Mouse (Mus musculus): ENCODE data around the gene Prr15. TPM values are rescaled to one million over a fixed set of nuclear protein-coding genes. Genes with fewer than 3 reads are reported as not detected.

Prr15 gene
- polyA plus RNA-seq, 1 experiment, result 3.5 TPM

DNA sequence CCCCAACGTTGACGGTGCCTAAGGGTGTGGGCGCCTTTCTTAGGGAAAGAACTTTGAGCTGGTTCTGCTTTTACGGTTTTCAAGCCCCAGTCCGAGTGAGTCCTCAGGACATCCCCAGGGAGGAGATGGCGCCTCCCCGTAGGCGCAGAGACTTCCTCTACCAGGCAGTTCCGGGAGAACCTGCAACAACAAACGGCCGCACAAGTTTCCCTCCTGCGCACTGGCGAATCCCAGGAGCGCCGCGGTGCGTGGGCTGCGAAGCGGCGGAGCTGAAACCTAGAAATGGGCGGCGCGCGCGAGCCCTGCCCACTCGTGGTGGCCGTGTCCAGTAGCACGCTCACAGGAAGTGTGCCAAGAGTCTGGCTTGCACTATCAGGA lies 2.0 kb downstream of the Prr15 start:
- TF ChIP-seq CTCF (IDR thresholded peaks at IDR 0.05; ENCODE audit: insufficient read depth, low read length), result no peak
- TF ChIP-seq POLR2A (IDR thresholded peaks at IDR 0.05; ENCODE audit: borderline replicate concordance, extremely low read depth, low read depth, low read length), result peak; percentile 40; the same call in 1 of the 2 replicates
- Histone ChIP-seq H3K4me3 (replicated peaks; ENCODE audit: extremely low read depth, low read depth, low read length) (peak overlapping the region; percentile 76), H3K4me1 (ENCODE audit: control insufficient read depth, insufficient read depth, low read length) (no peaks in the 10 kb centered on the region; the same call in 1 of the 2 replicates)
- DNase-seq, result peak; percentile 49
- WGBS, result under 1% methylated on average over 28 of the region's 28 CpGs

- DNase-seq, result no peak
- H3K4me3 ChIP-seq (replicated peaks; ENCODE audit: extremely low read depth, low read depth, low read length), result no peak overlapping the region
- no peaks in the 10 kb centered on the region; the same call in 1 of the 2 replicates for H3K4me1 ChIP-seq (ENCODE audit: control insufficient read depth, insufficient read depth, low read length)
- WGBS, result 92% methylated on average over 5 of the region's 5 CpGs
- TF ChIP-seq CTCF (IDR thresholded peaks at IDR 0.05; ENCODE audit: insufficient read depth, low read length) (no peak), POLR2A (IDR thresholded peaks at IDR 0.05; ENCODE audit: borderline replicate concordance, extremely low read depth, low read depth, low read length) (no peak)
These were observed 3.1 kb downstream of the Prr15 start for GRCm38 (mm10) chr6:54328783-54329182.

- no peak for DNase-seq
- Histone ChIP-seq H3K4me1 (ENCODE audit: control insufficient read depth, insufficient read depth, low read length) (no peaks in the 10 kb centered on the region; the same call in 1 of the 2 replicates), H3K4me3 (replicated peaks; ENCODE audit: extremely low read depth, low read depth, low read length) (no peak overlapping the region)
- 78% methylated on average over 3 of the region's 3 CpGs for WGBS
- TF ChIP-seq CTCF (IDR thresholded peaks at IDR 0.05; ENCODE audit: insufficient read depth, low read length), result no peak
- TF ChIP-seq POLR2A (IDR thresholded peaks at IDR 0.05; ENCODE audit: borderline replicate concordance, extremely low read depth, low read depth, low read length), result no peak
These were observed 4.0 kb downstream of the Prr15 start for GRCm38 (mm10) chr6:54329598-54329997.

- H3K4me1 ChIP-seq (ENCODE audit: control insufficient read depth, insufficient read depth, low read length), result no peaks in the 10 kb centered on the region; the same call in 1 of the 2 replicates
- 84% methylated on average over 10 of the region's 10 CpGs for WGBS
- DNase-seq, result no peak
- TF ChIP-seq CTCF (IDR thresholded peaks at IDR 0.05; ENCODE audit: insufficient read depth, low read length) (no peak), POLR2A (IDR thresholded peaks at IDR 0.05; ENCODE audit: borderline replicate concordance, extremely low read depth, low read depth, low read length) (no peak)
- no peak overlapping the region for H3K4me3 ChIP-seq (replicated peaks; ENCODE audit: extremely low read depth, low read depth, low read length)
These were observed 4.5 kb downstream of the Prr15 start for GRCm38 (mm10) chr6:54330166-54330565.

GRCm38 (mm10) chr6:54331765-54332164 lies 6.1 kb downstream of the Prr15 start:
- TF ChIP-seq CTCF (IDR thresholded peaks at IDR 0.05; ENCODE audit: insufficient read depth, low read length) (no peak), POLR2A (IDR thresholded peaks at IDR 0.05; ENCODE audit: borderline replicate concordance, extremely low read depth, low read depth, low read length) (no peak)
- no peak for DNase-seq
- WGBS, result 62% methylated on average over 10 of the region's 10 CpGs

DNA sequence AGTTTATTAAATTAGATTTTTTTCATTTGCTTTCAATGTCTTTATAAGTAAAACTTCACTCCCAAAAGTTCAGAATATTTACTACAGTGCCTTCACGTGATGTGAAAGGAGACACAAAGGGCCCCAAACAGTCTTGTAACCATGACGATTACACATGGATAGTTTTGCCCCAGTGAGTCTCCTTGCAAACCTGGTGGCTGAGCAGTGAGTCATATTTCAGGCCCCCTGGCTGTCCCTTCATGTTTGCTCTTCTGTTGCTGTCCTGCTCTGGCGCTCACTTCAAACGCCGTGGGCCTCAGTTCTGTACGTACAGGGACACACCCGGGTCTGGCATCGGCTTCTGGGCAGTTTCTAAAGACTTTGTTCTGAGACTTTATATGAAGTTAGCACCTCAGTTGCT lies 6.6 kb downstream of the Prr15 start:
- no peak for DNase-seq
- H3K4me1 ChIP-seq (ENCODE audit: control insufficient read depth, insufficient read depth, low read length), result no peaks in the 10 kb centered on the region; the same call in 1 of the 2 replicates
- 63% methylated on average over 8 of the region's 8 CpGs for WGBS
- TF ChIP-seq CTCF (IDR thresholded peaks at IDR 0.05; ENCODE audit: insufficient read depth, low read length) (no peak), POLR2A (IDR thresholded peaks at IDR 0.05; ENCODE audit: borderline replicate concordance, extremely low read depth, low read depth, low read length) (no peak)
- no peak overlapping the region for H3K4me3 ChIP-seq (replicated peaks; ENCODE audit: extremely low read depth, low read depth, low read length)

More at GRCm38 (mm10) chr6:54331765-54332164, 6.1 kb downstream of the Prr15 start:
- Histone ChIP-seq H3K4me3 (replicated peaks; ENCODE audit: extremely low read depth, low read depth, low read length) (no peak overlapping the region), H3K4me1 (ENCODE audit: control insufficient read depth, insufficient read depth, low read length) (no peaks in the 10 kb centered on the region; the same call in 1 of the 2 replicates)

- TF ChIP-seq CTCF (IDR thresholded peaks at IDR 0.05; ENCODE audit: insufficient read depth, low read length), result no peak
- TF ChIP-seq POLR2A (IDR thresholded peaks at IDR 0.05; ENCODE audit: borderline replicate concordance, extremely low read depth, low read depth, low read length), result no peak
- no peak for DNase-seq
- H3K4me3 ChIP-seq (replicated peaks; ENCODE audit: extremely low read depth, low read depth, low read length), result no peak overlapping the region
- H3K4me1 ChIP-seq (ENCODE audit: control insufficient read depth, insufficient read depth, low read length), result no peaks in the 10 kb centered on the region
- WGBS, result 81% methylated on average over 11 of the region's 11 CpGs
These were observed 7.5 kb downstream of the Prr15 start for GRCm38 (mm10) chr6:54333116-54333651.

GRCm38 (mm10) chr6:54333652-54334396 lies 8.2 kb downstream of the Prr15 start:
- 55% methylated on average over 9 of the region's 9 CpGs for WGBS
- Histone ChIP-seq H3K4me3 (replicated peaks; ENCODE audit: extremely low read depth, low read depth, low read length) (no peak overlapping the region), H3K4me1 (ENCODE audit: control insufficient read depth, insufficient read depth, low read length) (no peaks in the 10 kb centered on the region)
- TF ChIP-seq POLR2A (IDR thresholded peaks at IDR 0.05; ENCODE audit: borderline replicate concordance, extremely low read depth, low read depth, low read length) (no peak), CTCF (IDR thresholded peaks at IDR 0.05; ENCODE audit: insufficient read depth, low read length) (no peak)
- DNase-seq, result no peak

DNA sequence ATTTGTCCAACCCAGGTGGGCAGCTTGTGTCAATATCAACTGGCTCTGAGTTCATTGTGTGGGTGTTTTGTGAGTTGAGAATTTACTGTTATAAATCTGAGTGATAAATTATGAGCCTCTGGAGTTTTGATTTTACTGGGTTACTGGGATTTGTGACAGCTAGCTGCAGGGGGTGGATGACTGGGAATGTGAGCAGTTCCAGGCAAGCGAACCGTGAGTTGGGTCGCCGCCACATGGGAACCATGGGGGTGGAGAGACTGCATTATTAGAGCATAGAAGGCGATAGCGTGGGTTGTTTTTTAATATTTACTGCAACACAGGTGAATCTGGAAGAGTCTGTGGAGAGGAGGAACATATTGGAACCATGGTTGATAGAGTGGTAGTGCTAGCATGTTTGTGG lies 11.7 kb downstream of the Prr15 start:
- Histone ChIP-seq H3K4me3 (replicated peaks; ENCODE audit: extremely low read depth, low read depth, low read length) (no peak overlapping the region), H3K4me1 (ENCODE audit: control insufficient read depth, insufficient read depth, low read length) (no peaks in the 10 kb centered on the region)
- TF ChIP-seq POLR2A (IDR thresholded peaks at IDR 0.05; ENCODE audit: borderline replicate concordance, extremely low read depth, low read depth, low read length) (no peak), CTCF (IDR thresholded peaks at IDR 0.05; ENCODE audit: insufficient read depth, low read length) (no peak)
- no peak for DNase-seq
- 85% methylated on average over 6 of the region's 6 CpGs for WGBS

- no peak for TF ChIP-seq POLR2A (IDR thresholded peaks at IDR 0.05; ENCODE audit: borderline replicate concordance, extremely low read depth, low read depth, low read length)
- no peak for TF ChIP-seq CTCF (IDR thresholded peaks at IDR 0.05; ENCODE audit: insufficient read depth, low read length)
- no peak for DNase-seq
- no peak overlapping the region for H3K4me3 ChIP-seq (replicated peaks; ENCODE audit: extremely low read depth, low read depth, low read length)
- WGBS, result 67% methylated on average over 5 of the region's 5 CpGs
- H3K4me1 ChIP-seq (ENCODE audit: control insufficient read depth, insufficient read depth, low read length), result no peaks in the 10 kb centered on the region
These were observed 15.5 kb downstream of the Prr15 start for GRCm38 (mm10) chr6:54341133-54341532.
